Mouse (Mus musculus) brain, embryonic 18.5 days (tissue): ENCODE results near the gene Cdh13.
"Not testable (repeated sequence)": the region's sequence is repeated elsewhere in the genome, so short reads cannot be mapped to it uniquely, and the experiment has no call there.

Source experiments
- DNase-seq: peaks from one replicate; pipeline ENCODE4 v3.0.0-alpha.2; 2012; ENCODE audit warnings: low read depth, low spot score

Cdh13 gene

DNA sequence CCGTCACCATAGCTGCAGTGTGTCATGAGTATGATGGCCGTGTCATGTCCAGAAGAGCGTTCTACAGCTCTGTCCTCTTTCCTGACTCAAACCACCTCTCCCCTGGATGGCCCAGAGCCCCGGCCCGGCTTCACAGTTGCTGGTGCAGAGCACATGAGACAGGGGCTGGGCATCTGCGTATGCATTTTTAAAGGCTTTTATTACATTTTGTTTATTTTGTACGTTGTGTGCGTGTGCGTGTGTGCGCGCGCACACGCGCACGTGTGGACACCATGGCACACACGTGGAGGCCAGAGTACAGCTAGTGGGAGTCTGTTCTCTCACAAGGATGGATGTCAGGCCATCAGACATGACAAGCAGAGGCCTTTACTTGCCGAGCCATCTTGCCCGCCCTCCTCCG, 1068.1 kb downstream of the Cdh13 start:
- no peak for DNase-seq

DNA sequence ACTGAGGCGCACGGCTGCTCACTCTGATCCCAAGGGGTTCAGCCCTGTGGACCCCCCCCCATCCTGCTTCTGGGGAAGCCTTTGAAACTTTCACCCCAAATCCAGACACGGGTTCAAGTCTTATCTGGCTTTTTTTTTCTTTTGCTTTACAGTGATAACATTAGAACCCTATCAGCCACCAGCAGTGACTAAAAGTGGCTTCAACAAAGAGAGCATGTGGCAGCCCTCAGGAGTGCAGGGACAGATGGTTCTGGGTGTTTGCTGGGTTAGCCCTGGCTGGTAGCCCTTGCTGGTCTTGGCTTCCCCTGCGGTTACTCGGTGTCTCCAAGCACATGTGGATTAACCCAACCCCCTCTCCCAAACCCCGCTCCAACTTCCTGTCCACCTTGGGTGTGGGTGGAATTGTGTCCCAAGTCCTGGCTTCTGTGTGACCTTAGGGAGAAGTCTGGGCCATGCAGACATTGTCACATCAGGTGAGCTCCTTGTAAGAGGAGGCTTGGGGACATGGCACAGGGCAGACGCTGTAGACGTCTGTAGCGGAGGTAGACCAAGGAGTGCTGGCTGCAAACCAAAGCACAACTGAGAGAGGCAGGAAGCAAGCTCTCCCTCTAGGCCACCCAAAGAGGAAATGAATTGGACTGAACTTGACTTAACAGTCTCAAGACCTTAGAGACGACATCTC, 1069.6 kb downstream of the Cdh13 start:
- no peak for DNase-seq

DNA sequence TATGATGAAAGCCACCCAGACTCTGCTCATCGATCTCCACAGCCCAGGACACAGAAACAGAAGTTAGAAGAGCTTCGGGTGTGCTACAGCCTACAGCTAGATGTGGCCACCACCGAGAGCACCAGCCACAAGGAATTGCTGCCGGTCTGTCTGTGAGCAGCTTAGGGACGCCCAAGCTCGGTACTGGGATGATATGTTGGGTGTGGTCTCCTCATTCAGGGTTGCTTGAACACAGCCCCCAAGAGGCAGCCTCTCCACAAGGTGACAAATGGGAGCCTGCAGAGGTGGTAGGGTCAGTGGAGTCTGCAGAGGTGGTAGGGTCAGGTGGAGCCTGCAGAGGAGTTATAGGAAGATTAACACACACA, 1070.1 kb downstream of the Cdh13 start:
- no peak for DNase-seq

DNA sequence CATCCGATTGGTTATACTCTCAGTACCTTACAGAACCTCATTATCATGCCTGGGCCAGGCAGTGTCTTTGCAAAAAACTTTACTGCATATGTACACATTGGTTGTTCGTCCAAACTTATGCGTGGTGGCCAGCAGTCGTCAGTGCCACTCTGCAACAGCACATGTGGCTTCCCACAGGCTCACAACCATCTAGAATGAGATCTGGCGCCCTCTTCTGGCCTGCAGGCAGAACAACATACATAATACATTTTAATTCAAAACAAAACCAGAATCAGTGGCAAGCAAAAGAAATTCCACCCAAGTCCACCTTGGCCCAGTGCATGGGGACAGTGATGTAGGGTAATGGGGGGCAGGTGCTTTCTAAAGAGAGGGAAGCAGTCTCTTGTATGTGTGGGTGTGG, 1073.1 kb downstream of the Cdh13 start:
- DNase-seq: not testable (repeated sequence)

DNA sequence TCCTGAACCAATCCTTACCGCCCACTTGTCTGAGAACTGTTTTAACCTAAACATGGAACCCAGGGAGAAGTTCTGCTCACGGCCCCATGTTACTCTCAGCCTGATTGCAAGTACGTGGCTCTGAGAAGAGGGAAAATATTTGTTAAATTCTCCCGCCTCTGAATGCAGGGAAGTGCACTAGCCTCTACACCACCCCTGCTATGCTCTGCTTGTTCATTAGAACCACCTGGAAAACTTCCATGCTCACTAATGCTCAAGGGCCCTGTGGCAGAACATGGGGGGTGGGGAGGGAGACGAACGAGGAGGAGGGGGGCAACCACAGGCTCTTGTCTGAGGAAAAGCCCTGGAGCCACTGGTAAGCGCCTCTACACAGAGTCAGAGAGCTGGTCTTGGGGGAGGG, 1074.6 kb downstream of the Cdh13 start:
- DNase-seq: no peak

DNA sequence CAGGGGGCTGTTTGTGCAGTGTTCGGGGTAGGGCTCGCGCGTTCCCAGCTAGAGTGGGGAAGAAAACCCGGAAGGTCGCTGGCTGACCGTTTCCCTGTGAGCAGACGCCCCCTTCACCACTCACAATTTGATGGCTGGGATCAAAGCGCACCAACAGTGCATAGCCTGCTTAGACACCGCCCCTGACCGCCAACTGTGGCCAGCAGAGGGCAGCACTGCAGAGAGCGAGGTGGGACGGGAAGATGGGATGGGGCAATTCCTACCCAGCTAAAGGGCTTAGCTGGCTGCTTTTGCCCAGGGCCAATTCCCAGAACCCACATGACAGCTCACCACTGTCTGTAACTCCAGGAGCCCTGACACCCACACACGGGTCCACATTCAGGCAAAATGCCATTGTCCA, 1075.3 kb downstream of the Cdh13 start:
- no peak for DNase-seq

DNA sequence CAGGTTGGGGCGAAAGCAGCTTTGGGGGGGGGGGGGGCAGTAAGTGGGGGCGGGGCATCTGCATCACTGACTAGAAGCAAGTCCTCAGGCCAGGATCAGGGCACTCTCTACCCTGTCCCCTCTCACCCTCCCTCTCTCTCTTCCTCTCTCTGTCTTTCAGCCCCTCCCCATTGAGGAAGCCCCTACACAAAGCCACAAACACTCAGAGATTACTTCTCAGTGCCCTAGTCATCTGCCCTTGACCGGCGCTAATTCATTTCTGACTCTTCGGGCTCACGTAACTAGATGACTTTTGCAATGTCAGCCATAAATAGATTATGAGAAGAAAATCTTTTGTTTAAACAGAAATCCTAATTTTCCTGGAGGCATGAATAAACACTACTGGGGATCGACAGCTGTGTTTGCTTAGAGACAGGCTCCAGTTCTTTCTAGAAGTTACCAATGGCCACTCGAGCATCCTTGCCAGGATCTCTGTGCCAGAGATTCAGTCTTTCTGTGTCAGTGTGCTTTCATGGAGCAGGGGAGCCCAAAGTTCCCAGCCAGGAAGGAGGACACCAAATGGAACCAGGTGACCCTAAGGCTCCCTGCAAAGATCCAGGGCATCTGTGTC, 1077.3 kb downstream of the Cdh13 start:
- DNase-seq: no peak
